Mouse (Mus musculus) cortical plate, adult 2 months (tissue): ENCODE measurements at regions not wholly inside any gene's neighbourhood (a gene's known extent, or its start where the extent isn't known, plus 50 kb on each side); places are given as distances from the start of the nearest gene placed in this dataset.

Experiments
- H3K27ac ChIP-seq: fragments of 200-500 bp; 2 replicates; pipeline ENCODE4 v1.5.1; 2012; ENCODE audit warnings: low read length, control low read depth, inconsistent platforms; ENCODE audit not compliant: insufficient read depth
- H3K4me1 ChIP-seq: fragments of 200-500 bp; 2 replicates; pipeline ENCODE4 v1.6.1; 2011; ENCODE audit warnings: low read length; ENCODE audit not compliant: control insufficient read depth, insufficient read depth
- H3K4me3 ChIP-seq: fragments of 200-500 bp; 2 replicates; pipeline ENCODE4 v1.5.1; 2011; ENCODE audit warnings: mild to moderate bottlenecking, low read length, control low read depth; ENCODE audit not compliant: insufficient read depth
- CTCF ChIP-seq: fragments of 200-500 bp; IDR thresholded peaks from 2 replicates; pipeline ENCODE4 v1.5.1; 2011; ENCODE audit warnings: mild to moderate bottlenecking, control low read depth, low read length; ENCODE audit not compliant: insufficient read depth; ENCODE audit errors: extremely low read depth
- POLR2A ChIP-seq: fragments of 200-500 bp; IDR thresholded peaks from 2 replicates; pipeline ENCODE4 v1.6.1; 2011; ENCODE audit warnings: mild to moderate bottlenecking, low read length, control low read depth; ENCODE audit not compliant: insufficient read depth; ENCODE audit errors: extremely low read depth

DNA sequence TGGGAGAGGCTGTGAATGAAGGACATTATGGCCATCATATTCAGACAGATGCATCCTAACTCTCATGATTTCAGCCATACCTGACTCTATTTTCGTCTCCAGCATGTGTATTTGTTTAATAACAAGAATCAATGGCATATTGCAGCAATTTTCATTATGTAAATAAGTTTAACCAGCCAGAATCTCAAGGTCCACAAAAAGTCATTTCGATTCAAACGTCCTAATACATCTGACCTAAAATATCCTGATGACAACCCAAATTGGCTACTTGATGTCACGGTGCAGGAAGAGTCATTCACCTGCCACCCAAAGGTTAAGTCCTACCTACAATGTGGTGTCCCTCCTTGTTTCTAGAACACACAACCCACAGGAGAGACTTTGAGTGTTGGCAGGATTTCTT, 60.6 kb upstream of the Onecut1 start:
- Histone ChIP-seq H3K27ac (no peak overlapping the region), H3K4me3 (no peak overlapping the region)

DNA sequence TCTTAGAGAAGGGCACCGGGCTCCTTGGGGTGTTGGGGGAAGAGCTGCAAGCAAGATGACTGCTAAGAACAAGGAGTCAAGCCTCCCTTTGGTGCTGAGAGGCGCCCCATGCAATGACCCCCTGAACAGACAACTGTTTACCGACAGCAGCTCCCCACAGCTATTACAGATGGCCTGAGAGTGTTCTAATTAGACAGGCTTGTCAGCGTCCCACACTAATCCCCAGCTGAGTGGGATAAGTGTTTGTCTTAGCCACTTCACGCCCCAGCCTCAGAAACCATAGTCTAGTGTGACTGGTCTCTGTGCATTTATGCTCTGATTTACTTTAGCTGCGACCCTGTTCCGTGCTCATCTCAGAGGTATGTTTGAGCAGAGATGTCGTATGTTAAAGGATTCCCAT, 50.3 kb upstream of the Onecut1 start:
- Histone ChIP-seq H3K4me1 (no peaks in the 10 kb centered on the region), H3K27ac (no peak overlapping the region), H3K4me3 (no peak overlapping the region)
- TF ChIP-seq CTCF (no peak), POLR2A (no peak)

More for the DNA sequence above, 60.6 kb upstream of the Onecut1 start:
- H3K4me1 ChIP-seq = no peaks in the 10 kb centered on the region
- TF ChIP-seq CTCF (no peak), POLR2A (no peak)
